Mouse (Mus musculus) ES-Bruce4 (cell line): ENCODE data around the gene Foxd4. TPM values are rescaled to one million over a fixed set of nuclear protein-coding genes. Genes with fewer than 3 reads are reported as not detected.
A peak's percentile ranks its signal among the peaks of the same experiment; 100 is the strongest.
"Not testable (repeated sequence)": the region's sequence is repeated elsewhere in the genome, so short reads cannot be mapped to it uniquely, and the experiment has no call there.

Experiments used
- H3K27ac ChIP-seq: 2 replicates; pipeline ENCODE4 v1.5.1; 2012; ENCODE audit warnings: low read length, inconsistent platforms; ENCODE audit not compliant: insufficient read depth
- H3K27me3 ChIP-seq: 2 replicates; pipeline ENCODE4 v1.6.1; 2012; ENCODE audit warnings: mild to moderate bottlenecking, low read length, inconsistent platforms; ENCODE audit not compliant: control insufficient read depth, poor library complexity, insufficient read depth, severe bottlenecking
- H3K36me3 ChIP-seq: 2 replicates; pipeline ENCODE4 v1.6.1; 2012; ENCODE audit warnings: inconsistent platforms, mild to moderate bottlenecking, low read length, moderate library complexity; ENCODE audit not compliant: control insufficient read depth, poor library complexity, insufficient read depth, severe bottlenecking
- H3K4me1 ChIP-seq: one replicate; pipeline ENCODE4 v1.8.1; 2011; ENCODE audit warnings: low read length; ENCODE audit not compliant: control insufficient read depth, insufficient read depth
- H3K4me3 ChIP-seq: 2 replicates; pipeline ENCODE4 v1.5.1; 2011; ENCODE audit warnings: low read depth, mild to moderate bottlenecking, low read length
- H3K9ac ChIP-seq: 2 replicates; pipeline ENCODE4 v1.6.1; 2012; ENCODE audit warnings: low read depth, mild to moderate bottlenecking, inconsistent platforms; ENCODE audit not compliant: poor library complexity, severe bottlenecking
- H3K9me3 ChIP-seq: replicated peaks from 2 replicates; pipeline ENCODE4 v1.6.1; 2012; ENCODE audit warnings: mild to moderate bottlenecking, low read length, inconsistent platforms; ENCODE audit not compliant: control insufficient read depth, poor library complexity, insufficient read depth, severe bottlenecking
- CTCF ChIP-seq: IDR thresholded peaks from one replicate; pipeline ENCODE4 v1.8.1; 2011; ENCODE audit warnings: low read depth, low read length
- EP300 ChIP-seq: IDR thresholded peaks from 2 replicates; pipeline ENCODE4 v1.6.1; 2011; ENCODE audit warnings: low read depth, low read length; ENCODE audit not compliant: insufficient read depth
- POLR2A ChIP-seq: IDR thresholded peaks from one replicate; pipeline ENCODE4 v1.8.1; 2011; ENCODE audit warnings: low read length; ENCODE audit not compliant: insufficient read depth
- polyA plus RNA-seq: library from polyadenylated mRNA; stranded (reverse); fragments of >200 nt; gene quantifications from 2 replicates; pipeline ENCODE4 v1.2.4, GENCODE M21; 2011; ENCODE audit warnings: low read depth; ENCODE audit not compliant: missing spikeins, insufficient read depth, insufficient read length

Gene Foxd4
- polyA plus RNA-seq, 1 experiment: not detected

- no peaks in the 10 kb centered on the region for H3K4me1 ChIP-seq
- H3K36me3 ChIP-seq: no peaks in the 10 kb centered on the region
- no peak overlapping the region for H3K27ac ChIP-seq
- no peaks in the 10 kb centered on the region for H3K27me3 ChIP-seq
- no peak overlapping the region for H3K9ac ChIP-seq
- H3K9me3 ChIP-seq: no peaks in the 10 kb centered on the region
- no peak overlapping the region for H3K4me3 ChIP-seq
- TF ChIP-seq CTCF: peak; percentile 74
- no peak for TF ChIP-seq POLR2A
These were observed 15.5 kb downstream of the Foxd4 start for GRCm38 (mm10) chr19:24885504-24885903.

GRCm38 (mm10) chr19:24881237-24881636 lies 19.8 kb downstream of the Foxd4 start:
- H3K4me3 ChIP-seq: no peak overlapping the region
- H3K36me3 ChIP-seq: no peaks in the 10 kb centered on the region
- TF ChIP-seq EP300 (no peak), POLR2A (no peak), CTCF (no peak)
- H3K4me1 ChIP-seq: no peaks in the 10 kb centered on the region
- no peaks in the 10 kb centered on the region for H3K9me3 ChIP-seq
- H3K27me3 ChIP-seq: no peaks in the 10 kb centered on the region
- no peak overlapping the region for H3K9ac ChIP-seq
- H3K27ac ChIP-seq: no peak overlapping the region

GRCm38 (mm10) chr19:24875129-24875870 lies 25.7 kb downstream of the Foxd4 start, which contains the start of gene Gm10053:
TSS of gene Gm10053 (plus strand) at chr19:24875686.
- H3K36me3 ChIP-seq, H3K4me3 ChIP-seq, H3K4me1 ChIP-seq, H3K27ac ChIP-seq, H3K9ac ChIP-seq, H3K27me3 ChIP-seq, H3K9me3 ChIP-seq: not testable (repeated sequence)

GRCm38 (mm10) chr19:24873873-24874272 lies 27.1 kb downstream of the Foxd4 start:
- H3K27ac ChIP-seq: no peak overlapping the region
- no peak overlapping the region for H3K4me3 ChIP-seq
- no peaks in the 10 kb centered on the region for H3K4me1 ChIP-seq
- H3K9ac ChIP-seq: no peak overlapping the region
- H3K36me3 ChIP-seq: no peaks in the 10 kb centered on the region
- no peak for TF ChIP-seq EP300
- no peak for TF ChIP-seq POLR2A
- no peaks in the 10 kb centered on the region for H3K9me3 ChIP-seq
- no peaks in the 10 kb centered on the region for H3K27me3 ChIP-seq

- Histone ChIP-seq H3K4me1 (no peaks in the 10 kb centered on the region), H3K9ac (no peak overlapping the region), H3K9me3 (no peaks in the 10 kb centered on the region), H3K27me3 (no peaks in the 10 kb centered on the region), H3K4me3 (no peak overlapping the region), H3K36me3 (no peaks in the 10 kb centered on the region), H3K27ac (no peak overlapping the region)
- TF ChIP-seq POLR2A (no peak), CTCF (peak; percentile 91)
These were observed 29.9 kb downstream of the Foxd4 start for GRCm38 (mm10) chr19:24871037-24871635.

- Histone ChIP-seq H3K27me3 (peaks cover 8% of the 10 kb centered on the region; the same call in 1 of the 2 replicates), H3K9me3 (no peaks in the 10 kb centered on the region), H3K36me3 (no peaks in the 10 kb centered on the region), H3K4me3 (no peak overlapping the region), H3K9ac (no peak overlapping the region), H3K4me1 (no peaks in the 10 kb centered on the region), H3K27ac (no peak overlapping the region)
- TF ChIP-seq EP300: no peak
- TF ChIP-seq CTCF: no peak
- no peak for TF ChIP-seq POLR2A
These were observed 35.6 kb downstream of the Foxd4 start for GRCm38 (mm10) chr19:24865436-24865835.
